Mouse (Mus musculus): ENCODE measurements around the gene Fto. TPM values are rescaled to one million over a fixed set of nuclear protein-coding genes. Genes with fewer than 3 reads are reported as not detected.

Gene Fto
- polyA plus RNA-seq (2014; fragmentation: Nextera tagmentation; extraction: Ambion mirVana): 109 and 111 TPM in 2 replicates

GRCm38 (mm10) chr8:91312835-91313832 is at the start of gene Fto, which contains the start of gene Rpgrip1l:
TSS of gene Fto (plus strand) at chr8:91313525.
TSS of gene Rpgrip1l (minus strand) at chr8:91313262.
- 1% methylated on average over 59 of the region's 59 CpGs for WGBS
- H3K27me3 ChIP-seq (ENCODE audit: control insufficient read depth, insufficient read depth, low read length): no peaks in the 10 kb centered on the region
- H3K27ac ChIP-seq (ENCODE audit: low read depth, low read length): no peak within 1 kb of the TSS
- H3K9ac ChIP-seq (ENCODE audit: low read length): peak within 1 kb of the TSS; percentile 92
- peaks cover 5% of the 10 kb centered on the region; the same call in 1 of the 2 replicates for H3K4me1 ChIP-seq (replicated peaks; ENCODE audit: control insufficient read depth, insufficient read depth, low read length)
- H3K9me3 ChIP-seq (ENCODE audit: control insufficient read depth, low read length): no peaks in the 10 kb centered on the region
- peak within 1 kb of the TSS; percentile 89 for H3K4me2 ChIP-seq (ENCODE audit: low read depth, low read length, severe bottlenecking)
- ATAC-seq (replicated peaks; ENCODE audit: low FRiP score) (peak; percentile 100), DNase-seq (ENCODE audit: low spot score) (peak; percentile 97)
- peak within 1 kb of the TSS; percentile 77 for H3K4me3 ChIP-seq (ENCODE audit: low read depth, low read length)
- no peaks in the 10 kb centered on the region for H3K36me3 ChIP-seq (ENCODE audit: control insufficient read depth, insufficient read depth, low read length)

- Histone ChIP-seq H3K4me2 (ENCODE audit: low read depth, low read length, severe bottlenecking) (no peak overlapping the region), H3K27me3 (ENCODE audit: control insufficient read depth, insufficient read depth, low read length) (no peaks in the 10 kb centered on the region), H3K9ac (ENCODE audit: low read length) (no peak overlapping the region), H3K4me3 (ENCODE audit: low read depth, low read length) (no peak overlapping the region), H3K9me3 (ENCODE audit: control insufficient read depth, low read length) (no peaks in the 10 kb centered on the region), H3K36me3 (ENCODE audit: control insufficient read depth, insufficient read depth, low read length) (no peaks in the 10 kb centered on the region), H3K27ac (ENCODE audit: low read depth, low read length) (no peak overlapping the region), H3K4me1 (replicated peaks; ENCODE audit: control insufficient read depth, insufficient read depth, low read length) (no peaks in the 10 kb centered on the region)
- WGBS: 85% methylated on average over 3 of the region's 3 CpGs
- DNase-seq (ENCODE audit: low spot score): no peak
- no peak for ATAC-seq (replicated peaks; ENCODE audit: low FRiP score)
Measured at GRCm38 (mm10) chr8:91263939-91264338, 49.4 kb upstream of the Fto start.

DNA sequence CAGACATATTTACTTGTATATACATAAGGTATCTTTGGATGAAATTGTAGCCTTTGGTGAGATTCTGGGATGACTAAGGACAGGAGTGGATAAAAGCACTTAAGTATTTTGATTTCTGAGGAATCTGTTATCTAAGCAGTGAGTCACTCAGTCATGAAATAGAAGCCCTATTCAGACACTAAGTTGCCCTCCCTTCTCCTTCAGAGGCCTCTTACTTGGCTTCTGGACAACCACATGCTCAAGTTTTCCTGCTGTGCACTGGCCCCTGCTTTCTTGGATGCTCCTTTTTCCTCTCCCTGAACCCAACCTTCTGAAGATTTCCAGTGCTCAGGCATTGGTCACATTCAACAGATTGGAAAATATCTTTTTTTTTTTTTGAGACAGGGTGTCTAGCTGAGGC is 48.8 kb upstream of the Fto start:
- Histone ChIP-seq H3K27ac (ENCODE audit: low read depth, low read length) (no peak overlapping the region), H3K9me3 (ENCODE audit: control insufficient read depth, low read length) (no peaks in the 10 kb centered on the region), H3K4me2 (ENCODE audit: low read depth, low read length, severe bottlenecking) (no peak overlapping the region), H3K9ac (ENCODE audit: low read length) (no peak overlapping the region), H3K27me3 (ENCODE audit: control insufficient read depth, insufficient read depth, low read length) (no peaks in the 10 kb centered on the region), H3K4me1 (replicated peaks; ENCODE audit: control insufficient read depth, insufficient read depth, low read length) (no peaks in the 10 kb centered on the region), H3K36me3 (ENCODE audit: control insufficient read depth, insufficient read depth, low read length) (no peaks in the 10 kb centered on the region), H3K4me3 (ENCODE audit: low read depth, low read length) (no peak overlapping the region)
- DNase-seq (ENCODE audit: low spot score) (no peak), ATAC-seq (replicated peaks; ENCODE audit: low FRiP score) (no peak)

DNA sequence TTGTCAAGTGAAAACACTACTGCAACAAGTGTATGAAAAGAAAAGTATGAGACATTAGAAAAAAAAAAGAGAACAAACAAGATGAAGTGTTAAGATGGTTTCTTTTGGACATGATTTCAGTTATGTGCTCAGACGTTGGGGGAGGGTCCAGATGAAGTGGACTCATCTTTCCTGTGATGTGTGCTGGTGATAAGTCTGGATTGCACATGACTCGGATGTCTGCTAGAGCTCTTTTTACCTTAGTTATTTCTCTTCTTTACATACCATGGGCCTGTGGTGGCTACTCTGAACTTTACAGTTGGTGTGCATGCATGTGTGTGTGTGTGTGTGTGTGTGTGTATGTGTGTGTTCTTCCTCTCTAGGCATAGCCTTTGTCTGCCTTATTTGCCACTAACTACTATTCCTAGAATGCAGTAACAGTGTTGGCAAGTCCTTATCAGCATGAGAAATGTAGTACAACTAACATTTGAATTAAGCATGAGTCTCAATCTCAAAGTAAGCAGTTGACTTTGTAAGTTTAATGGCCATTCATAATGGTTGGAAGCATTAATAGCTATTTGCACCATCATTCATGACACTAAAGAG is 43.9 kb upstream of the Fto start:
- H3K4me2 ChIP-seq (ENCODE audit: low read depth, low read length, severe bottlenecking): no peak overlapping the region
- H3K4me1 ChIP-seq (replicated peaks; ENCODE audit: control insufficient read depth, insufficient read depth, low read length): no peaks in the 10 kb centered on the region
- no peak overlapping the region for H3K9ac ChIP-seq (ENCODE audit: low read length)
- H3K27ac ChIP-seq (ENCODE audit: low read depth, low read length): no peak overlapping the region
- ATAC-seq (replicated peaks; ENCODE audit: low FRiP score) (no peak), DNase-seq (ENCODE audit: low spot score) (no peak)
- H3K27me3 ChIP-seq (ENCODE audit: control insufficient read depth, insufficient read depth, low read length): no peaks in the 10 kb centered on the region
- 90% methylated on average over 2 of the region's 2 CpGs for WGBS
- no peak overlapping the region for H3K4me3 ChIP-seq (ENCODE audit: low read depth, low read length)
- no peaks in the 10 kb centered on the region for H3K36me3 ChIP-seq (ENCODE audit: control insufficient read depth, insufficient read depth, low read length)
- H3K9me3 ChIP-seq (ENCODE audit: control insufficient read depth, low read length): no peaks in the 10 kb centered on the region

DNA sequence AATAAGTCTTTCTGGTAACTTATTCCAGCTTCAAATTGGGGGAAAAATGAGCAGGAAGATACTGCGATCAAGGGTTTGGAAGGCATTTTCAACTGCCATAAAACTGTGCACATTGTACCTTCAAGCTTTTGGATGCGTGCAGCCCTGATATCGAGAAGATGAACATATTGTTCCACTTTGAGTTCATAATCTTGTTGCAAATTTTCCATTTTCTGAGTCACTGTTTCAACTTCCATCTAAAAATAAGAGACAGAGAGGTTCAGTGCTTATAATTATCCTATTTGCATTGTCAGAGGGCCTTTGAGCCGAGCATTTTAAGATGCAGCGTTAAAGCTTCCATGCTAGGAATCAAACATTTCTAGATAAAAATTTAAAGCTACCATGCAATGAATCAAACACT is 39.8 kb upstream of the Fto start:
- Histone ChIP-seq H3K4me3 (ENCODE audit: low read depth, low read length) (no peak overlapping the region), H3K4me1 (replicated peaks; ENCODE audit: control insufficient read depth, insufficient read depth, low read length) (no peaks in the 10 kb centered on the region), H3K27ac (ENCODE audit: low read depth, low read length) (no peak overlapping the region), H3K9me3 (ENCODE audit: control insufficient read depth, low read length) (no peaks in the 10 kb centered on the region; the same call in 1 of the 2 replicates), H3K9ac (ENCODE audit: low read length) (no peak overlapping the region), H3K4me2 (ENCODE audit: low read depth, low read length, severe bottlenecking) (no peak overlapping the region), H3K36me3 (ENCODE audit: control insufficient read depth, insufficient read depth, low read length) (no peaks in the 10 kb centered on the region), H3K27me3 (ENCODE audit: control insufficient read depth, insufficient read depth, low read length) (no peaks in the 10 kb centered on the region)
- 95% methylated on average over 5 of the region's 5 CpGs for WGBS
- ATAC-seq (replicated peaks; ENCODE audit: low FRiP score) (no peak), DNase-seq (ENCODE audit: low spot score) (no peak)

GRCm38 (mm10) chr8:91276337-91276736 is 37.0 kb upstream of the Fto start:
- Histone ChIP-seq H3K36me3 (ENCODE audit: control insufficient read depth, insufficient read depth, low read length) (no peaks in the 10 kb centered on the region), H3K4me2 (ENCODE audit: low read depth, low read length, severe bottlenecking) (no peak overlapping the region), H3K9me3 (ENCODE audit: control insufficient read depth, low read length) (no peaks in the 10 kb centered on the region; the same call in 1 of the 2 replicates), H3K4me1 (replicated peaks; ENCODE audit: control insufficient read depth, insufficient read depth, low read length) (no peaks in the 10 kb centered on the region), H3K9ac (ENCODE audit: low read length) (no peak overlapping the region), H3K4me3 (ENCODE audit: low read depth, low read length) (no peak overlapping the region), H3K27ac (ENCODE audit: low read depth, low read length) (no peak overlapping the region), H3K27me3 (ENCODE audit: control insufficient read depth, insufficient read depth, low read length) (no peaks in the 10 kb centered on the region)
- no peak for DNase-seq (ENCODE audit: low spot score)
- ATAC-seq (replicated peaks; ENCODE audit: low FRiP score): no peak
- WGBS: 92% methylated on average over 2 of the region's 2 CpGs

DNA sequence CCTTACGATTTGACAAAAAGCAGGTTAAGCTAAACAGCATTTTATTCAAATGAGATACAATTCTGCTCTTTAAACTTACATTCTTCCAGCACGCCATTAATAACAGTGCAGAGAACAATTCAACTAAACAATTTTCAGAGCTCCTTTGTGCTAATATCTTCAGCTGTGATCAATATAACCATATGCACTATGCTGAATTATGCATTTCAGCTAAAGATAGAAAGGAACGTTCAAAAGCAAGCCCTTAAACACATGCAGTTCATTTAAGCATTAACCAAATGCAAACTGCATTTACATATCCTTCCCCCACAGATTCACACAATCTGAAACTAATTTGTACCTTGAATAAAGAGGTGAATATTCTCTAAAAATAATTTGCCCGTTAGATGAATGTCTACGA is 35.3 kb upstream of the Fto start:
- Histone ChIP-seq H3K4me1 (replicated peaks; ENCODE audit: control insufficient read depth, insufficient read depth, low read length) (no peaks in the 10 kb centered on the region), H3K9ac (ENCODE audit: low read length) (no peak overlapping the region), H3K4me3 (ENCODE audit: low read depth, low read length) (no peak overlapping the region), H3K27me3 (ENCODE audit: control insufficient read depth, insufficient read depth, low read length) (no peaks in the 10 kb centered on the region), H3K27ac (ENCODE audit: low read depth, low read length) (no peak overlapping the region), H3K4me2 (ENCODE audit: low read depth, low read length, severe bottlenecking) (no peak overlapping the region), H3K9me3 (ENCODE audit: control insufficient read depth, low read length) (no peaks in the 10 kb centered on the region; the same call in 1 of the 2 replicates), H3K36me3 (ENCODE audit: control insufficient read depth, insufficient read depth, low read length) (no peaks in the 10 kb centered on the region)
- ATAC-seq (replicated peaks; ENCODE audit: low FRiP score) (no peak), DNase-seq (ENCODE audit: low spot score) (no peak)
- 79% methylated on average over 5 of the region's 5 CpGs for WGBS

DNA sequence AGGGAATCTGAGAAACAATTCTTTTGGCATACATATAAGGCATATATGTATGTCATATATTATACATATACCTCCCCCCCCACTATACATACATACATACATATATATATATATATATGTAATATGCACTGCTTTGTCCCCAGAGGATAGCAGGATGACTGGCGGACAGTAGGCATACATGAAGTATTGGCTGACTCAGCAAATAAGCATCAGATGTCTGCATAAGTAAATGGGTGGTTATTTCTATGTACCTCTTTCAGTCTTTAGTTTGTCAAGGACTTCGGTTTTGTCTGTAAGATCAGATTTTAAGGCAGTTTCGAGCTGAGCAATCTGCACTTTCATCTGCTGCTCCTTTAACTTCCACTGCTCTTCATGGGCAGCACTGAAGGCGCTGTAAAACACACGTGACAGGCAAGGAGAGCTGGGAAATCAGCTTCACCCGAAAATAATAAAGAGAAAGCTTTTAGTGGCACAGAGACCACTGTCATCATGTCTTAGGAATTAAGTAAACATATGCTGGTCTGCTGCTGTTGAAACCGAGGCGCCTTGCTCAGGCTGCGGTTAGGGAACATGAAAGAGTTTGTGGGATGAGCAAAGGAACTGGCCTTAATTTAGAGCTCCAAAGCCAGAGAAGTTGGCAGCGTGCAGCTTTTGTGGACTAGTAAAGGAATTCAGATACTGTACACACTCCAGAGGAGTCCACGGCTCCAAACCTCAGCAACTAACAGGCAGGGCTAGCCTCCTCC is 32.7 kb upstream of the Fto start:
- ATAC-seq (replicated peaks; ENCODE audit: low FRiP score) (no peak), DNase-seq (ENCODE audit: low spot score) (no peak)
- H3K4me2 ChIP-seq (ENCODE audit: low read depth, low read length, severe bottlenecking): no peak overlapping the region
- no peaks in the 10 kb centered on the region for H3K36me3 ChIP-seq (ENCODE audit: control insufficient read depth, insufficient read depth, low read length)
- no peak overlapping the region for H3K27ac ChIP-seq (ENCODE audit: low read depth, low read length)
- no peak overlapping the region for H3K4me3 ChIP-seq (ENCODE audit: low read depth, low read length)
- H3K9ac ChIP-seq (ENCODE audit: low read length): no peak overlapping the region
- H3K9me3 ChIP-seq (ENCODE audit: control insufficient read depth, low read length): no peaks in the 10 kb centered on the region; the same call in 1 of the 2 replicates
- 92% methylated on average over 11 of the region's 11 CpGs for WGBS
- H3K4me1 ChIP-seq (replicated peaks; ENCODE audit: control insufficient read depth, insufficient read depth, low read length): no peaks in the 10 kb centered on the region
- no peaks in the 10 kb centered on the region for H3K27me3 ChIP-seq (ENCODE audit: control insufficient read depth, insufficient read depth, low read length)

Measured in forebrain, embryonic 11.5 days (tissue).